Mouse (Mus musculus): ENCODE results near the gene Grk5. TPM values are rescaled to one million over a fixed set of nuclear protein-coding genes. Genes with fewer than 3 reads are reported as not detected.

Gene Grk5
- polyA plus RNA-seq (2014; fragmentation: Illumina TruSeq; extraction: RNeasy Lipid Tissue Mini Kit (QIAGEN cat#74804); ENCODE audit: low read depth, low replicate concordance): 6.8 TPM

DNA sequence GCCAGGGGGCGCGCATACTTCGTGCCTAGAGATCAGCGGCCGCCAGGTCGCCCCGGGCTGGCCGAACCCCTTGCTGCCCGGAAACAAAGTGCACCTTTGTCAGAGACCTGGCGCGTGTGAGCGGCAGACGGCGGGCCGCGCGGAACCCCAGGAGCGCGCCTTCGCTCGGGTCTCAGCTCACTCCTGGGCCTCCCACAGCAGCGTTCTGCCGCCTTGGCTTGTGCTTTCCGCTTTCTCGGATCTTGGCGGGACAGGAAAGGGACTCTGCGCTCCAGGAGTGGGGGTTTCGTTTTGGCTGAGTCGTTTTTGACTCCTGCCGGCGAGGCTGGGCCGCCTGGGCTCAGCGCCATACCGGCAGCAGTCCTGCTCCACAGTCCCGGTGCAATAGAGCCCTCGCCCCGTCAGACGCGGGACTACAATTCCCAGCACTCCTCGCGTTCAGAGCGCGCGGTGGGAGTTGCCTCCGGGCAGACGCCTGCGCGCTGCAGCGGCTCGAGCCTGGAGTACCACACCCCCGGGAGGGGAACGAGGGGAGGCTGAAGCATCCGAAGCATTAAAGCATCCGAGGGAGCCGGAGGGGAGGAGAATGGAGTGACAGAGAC is at the start of gene Grk5:
Gene Grk5, plus strand, starts transcription at position 36 of the 602 bp plus-strand sequence.

DNA sequence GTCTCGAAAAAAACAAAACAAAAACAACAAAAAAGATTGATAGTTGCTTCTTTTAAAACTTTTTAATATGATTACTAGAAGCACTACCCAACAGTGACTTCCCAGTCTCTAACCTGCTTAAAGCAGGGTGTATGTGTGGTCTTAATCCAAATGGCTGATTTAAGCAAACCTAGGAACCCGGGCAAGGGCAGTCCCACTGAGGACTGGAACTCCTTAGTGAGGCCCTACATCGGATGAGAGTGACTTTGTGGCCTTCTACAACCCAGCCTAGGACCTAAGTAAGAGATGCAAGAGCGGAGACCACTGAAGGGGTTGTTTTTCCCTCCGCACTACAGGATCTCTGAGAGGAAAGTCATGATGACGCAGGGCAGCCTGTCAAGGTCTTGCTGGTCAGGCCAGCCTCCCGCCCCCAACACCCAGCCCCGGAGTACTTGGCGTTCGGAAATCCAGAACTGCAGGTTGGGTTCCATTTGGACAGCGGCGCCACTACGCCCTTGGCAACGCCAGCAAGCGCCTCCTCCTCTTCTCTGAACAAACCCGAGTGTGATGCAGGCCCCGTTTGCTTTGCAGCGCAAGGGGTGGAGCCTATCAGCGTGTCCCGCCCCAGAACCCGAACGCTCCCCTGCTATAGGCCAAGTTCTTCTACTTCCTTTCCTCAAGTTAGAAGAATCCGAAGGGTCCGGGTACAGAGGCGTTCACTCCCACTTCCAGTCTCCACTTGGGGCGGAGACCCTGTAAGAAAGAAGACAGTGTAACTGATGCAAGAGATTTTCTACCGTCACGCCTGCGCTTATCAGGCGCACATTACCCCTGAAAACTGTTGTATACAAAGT is 28.5 kb upstream of the Grk5 start, which contains the start of gene Sfxn4:
Gene Sfxn4, minus strand, starts transcription at position 612 of the 833 bp plus-strand sequence.

DNA sequence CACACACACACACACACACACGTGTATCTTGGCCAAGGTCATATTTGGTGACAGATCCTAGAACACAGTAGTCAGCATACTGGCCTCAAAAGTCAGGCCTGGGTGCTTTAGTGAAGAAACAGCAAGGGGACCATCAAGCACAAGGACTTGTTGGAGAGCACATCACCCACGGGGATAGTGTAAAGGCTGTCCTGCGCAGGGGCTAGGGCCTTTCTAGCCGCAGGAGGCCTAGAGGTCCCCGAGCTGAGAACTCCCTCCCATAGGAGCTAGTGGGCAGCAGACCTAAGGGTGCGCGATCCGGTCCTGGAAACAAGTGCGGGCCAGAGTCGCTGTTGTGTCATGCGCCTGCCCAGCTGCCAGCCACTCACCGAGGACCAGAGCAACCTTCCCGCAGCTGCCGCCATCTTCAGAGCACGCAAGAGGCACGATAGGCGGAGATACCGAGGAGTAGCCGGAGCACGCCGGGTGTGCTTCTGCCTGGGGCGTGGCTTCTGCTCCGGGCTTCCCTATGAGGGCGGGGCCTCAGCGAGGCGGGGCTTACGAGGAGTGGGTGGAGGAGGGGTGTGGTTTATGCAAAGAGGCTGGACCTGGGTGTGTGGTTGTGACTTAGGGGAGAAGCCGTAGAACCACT is 15.4 kb upstream of the Grk5 start, which contains the start of gene Prdx3:
Gene Prdx3, minus strand, starts transcription at position 493 of the 631 bp plus-strand sequence.

DNA sequence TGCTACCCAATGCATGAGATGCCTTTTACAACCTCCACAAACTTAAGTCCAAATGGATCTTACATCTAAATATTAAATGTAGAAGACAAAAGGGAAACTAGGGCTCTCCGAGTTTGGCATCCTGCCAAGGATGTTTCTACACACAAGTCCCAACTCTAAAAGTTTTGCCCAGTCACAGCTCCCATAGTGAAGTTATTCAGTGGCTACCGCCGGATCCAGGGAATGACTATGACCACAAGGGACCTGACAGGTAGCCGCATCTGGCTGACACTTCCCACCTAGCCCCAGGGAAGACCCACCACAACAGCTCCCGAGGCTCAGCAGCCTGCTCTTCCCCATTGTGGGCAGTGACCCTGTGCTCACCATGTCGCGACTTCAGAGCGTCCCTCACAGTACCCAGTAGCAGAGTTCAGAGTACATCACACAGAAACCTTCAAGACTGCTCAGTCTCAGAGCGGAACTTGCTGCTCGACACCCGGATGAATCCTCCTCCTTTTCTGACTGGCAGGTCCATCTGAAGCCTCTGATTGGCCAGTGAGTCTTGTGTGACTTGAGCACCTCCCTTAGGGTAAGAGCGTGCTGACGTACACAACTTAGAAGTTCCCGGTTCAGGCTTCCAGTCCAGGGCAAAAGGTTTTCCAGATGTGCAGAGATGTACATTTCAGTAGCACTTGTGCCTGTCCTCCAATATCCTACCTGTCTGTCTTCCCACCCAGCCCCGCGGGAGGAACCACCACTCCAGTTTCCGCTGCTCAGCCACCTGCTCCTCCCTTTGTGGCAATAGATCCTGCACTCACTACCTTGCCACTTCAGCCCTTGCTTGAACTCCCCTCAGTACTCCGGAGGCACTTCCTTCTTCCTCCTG is 251.0 kb downstream of the Grk5 start, which contains the start of gene Zfp950:
Gene Zfp950, minus strand, starts transcription at position 499 of the 865 bp plus-strand sequence.

Other genes starting within 250 kb of the Grk5 start
- gene Nanos1, start 133.8 kb upstream of the Grk5 start, polyA plus RNA-seq (2014; fragmentation: Illumina TruSeq; extraction: RNeasy Lipid Tissue Mini Kit (QIAGEN cat#74804); ENCODE audit: low read depth, low replicate concordance): 3.2 TPM
- gene Eif3a, start 99.1 kb upstream of the Grk5 start, polyA plus RNA-seq (2014; fragmentation: Illumina TruSeq; extraction: RNeasy Lipid Tissue Mini Kit (QIAGEN cat#74804); ENCODE audit: low read depth, low replicate concordance): 161 TPM
- 277 TPM for gene Fam45a, start 78.2 kb upstream of the Grk5 start, polyA plus RNA-seq (2014; fragmentation: Illumina TruSeq; extraction: RNeasy Lipid Tissue Mini Kit (QIAGEN cat#74804); ENCODE audit: low read depth, low replicate concordance)
- gene Sfxn4, start 28.3 kb upstream of the Grk5 start, polyA plus RNA-seq (2014; fragmentation: Illumina TruSeq; extraction: RNeasy Lipid Tissue Mini Kit (QIAGEN cat#74804); ENCODE audit: low read depth, low replicate concordance): 2.7 TPM
- gene Prdx3, start 15.2 kb upstream of the Grk5 start, polyA plus RNA-seq (2014; fragmentation: Illumina TruSeq; extraction: RNeasy Lipid Tissue Mini Kit (QIAGEN cat#74804); ENCODE audit: low read depth, low replicate concordance): 37.0 TPM

Measured in testis, adult 10 weeks (tissue).